Mouse (Mus musculus) ES-Bruce4 (cell line): Measurements from ENCODE around the gene Hist1h4m. TPM values are rescaled to one million over a fixed set of nuclear protein-coding genes. Genes with fewer than 3 reads are reported as not detected.
A peak's percentile ranks its signal among the peaks of the same experiment; 100 is the strongest.
"Not testable (repeated sequence)": the region's sequence is repeated elsewhere in the genome, so short reads cannot be mapped to it uniquely, and the experiment has no call there.

Experiments
- H3K27ac ChIP-seq: 2 replicates; pipeline ENCODE4 v1.5.1; 2012; ENCODE audit warnings: low read length, inconsistent platforms; ENCODE audit not compliant: insufficient read depth
- H3K27me3 ChIP-seq: 2 replicates; pipeline ENCODE4 v1.6.1; 2012; ENCODE audit warnings: mild to moderate bottlenecking, low read length, inconsistent platforms; ENCODE audit not compliant: control insufficient read depth, poor library complexity, insufficient read depth, severe bottlenecking
- H3K36me3 ChIP-seq: 2 replicates; pipeline ENCODE4 v1.6.1; 2012; ENCODE audit warnings: inconsistent platforms, mild to moderate bottlenecking, low read length, moderate library complexity; ENCODE audit not compliant: control insufficient read depth, poor library complexity, insufficient read depth, severe bottlenecking
- H3K4me1 ChIP-seq: one replicate; pipeline ENCODE4 v1.8.1; 2011; ENCODE audit warnings: low read length; ENCODE audit not compliant: control insufficient read depth, insufficient read depth
- H3K4me3 ChIP-seq: 2 replicates; pipeline ENCODE4 v1.5.1; 2011; ENCODE audit warnings: low read depth, mild to moderate bottlenecking, low read length
- H3K9ac ChIP-seq: 2 replicates; pipeline ENCODE4 v1.6.1; 2012; ENCODE audit warnings: low read depth, mild to moderate bottlenecking, inconsistent platforms; ENCODE audit not compliant: poor library complexity, severe bottlenecking
- H3K9me3 ChIP-seq: replicated peaks from 2 replicates; pipeline ENCODE4 v1.6.1; 2012; ENCODE audit warnings: mild to moderate bottlenecking, low read length, inconsistent platforms; ENCODE audit not compliant: control insufficient read depth, poor library complexity, insufficient read depth, severe bottlenecking
- CTCF ChIP-seq: IDR thresholded peaks from one replicate; pipeline ENCODE4 v1.8.1; 2011; ENCODE audit warnings: low read depth, low read length
- EP300 ChIP-seq: IDR thresholded peaks from 2 replicates; pipeline ENCODE4 v1.6.1; 2011; ENCODE audit warnings: low read depth, low read length; ENCODE audit not compliant: insufficient read depth
- POLR2A ChIP-seq: IDR thresholded peaks from one replicate; pipeline ENCODE4 v1.8.1; 2011; ENCODE audit warnings: low read length; ENCODE audit not compliant: insufficient read depth
- polyA plus RNA-seq: library from polyadenylated mRNA; stranded (reverse); fragments of >200 nt; gene quantifications from 2 replicates; pipeline ENCODE4 v1.2.4, GENCODE M21; 2011; ENCODE audit warnings: low read depth; ENCODE audit not compliant: missing spikeins, insufficient read depth, insufficient read length

Hist1h4m gene
- polyA plus RNA-seq, 1 experiment: 12.0 TPM

- Histone ChIP-seq H3K9ac (peak within 1 kb of the TSS; percentile 90), H3K4me3 (peak within 1 kb of the TSS; percentile 54), H3K27ac (peak within 1 kb of the TSS; percentile 88)
- not testable (repeated sequence) for H3K36me3 ChIP-seq, H3K27me3 ChIP-seq, H3K9me3 ChIP-seq, H3K4me1 ChIP-seq
- TF ChIP-seq POLR2A: peak; percentile 86
- 0 out of 2 replicates have a peak, but pooled peaks have one; percentile 26 for TF ChIP-seq EP300
These were observed 24.5 kb upstream of the Hist1h4m start, which contains the start of the genes Hist1h2an and Hist1h2bp for GRCm38 (mm10) chr13:21786899-21787629. Hist1h2an (minus strand) TSS chr13:21787218. Hist1h2bp (plus strand) TSS chr13:21787461.

DNA sequence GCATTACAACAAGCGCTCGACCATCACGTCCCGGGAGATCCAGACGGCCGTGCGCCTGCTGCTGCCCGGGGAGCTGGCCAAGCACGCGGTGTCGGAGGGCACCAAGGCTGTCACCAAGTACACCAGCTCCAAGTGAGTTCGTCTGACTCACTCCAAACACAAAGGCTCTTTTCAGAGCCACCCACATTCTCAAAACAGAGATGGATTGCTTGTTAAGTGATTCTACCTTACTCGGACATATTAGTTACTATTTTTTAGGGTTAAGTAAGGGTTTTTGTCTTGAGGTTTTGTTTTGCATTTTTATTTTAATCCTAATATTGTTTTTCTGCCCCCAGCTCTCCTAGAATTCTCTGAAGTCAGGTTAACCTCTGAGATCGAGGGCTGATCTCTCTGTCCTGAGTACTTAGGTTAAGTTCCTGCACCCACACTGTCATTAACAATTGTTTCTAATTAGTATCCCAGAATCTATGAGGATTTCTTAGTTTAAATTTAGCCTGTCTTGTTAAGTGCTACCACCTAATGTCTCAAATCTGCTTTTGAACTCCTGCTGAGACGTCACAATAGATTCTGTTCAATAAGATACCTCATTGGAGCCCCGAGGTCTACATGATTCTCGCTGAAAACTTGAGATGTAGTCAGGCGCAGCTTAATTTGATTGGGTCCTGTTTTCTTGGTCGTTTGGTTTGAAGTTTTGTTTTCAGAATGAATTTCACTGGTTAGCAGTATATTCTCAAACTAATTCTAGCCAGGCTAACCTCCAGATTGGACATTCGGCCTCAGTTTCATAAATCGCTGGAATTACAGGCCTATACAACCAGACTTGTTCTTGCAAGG lies 23.6 kb upstream of the Hist1h4m start:
- Histone ChIP-seq H3K4me1 (peaks cover 3% of the 10 kb centered on the region), H3K9ac (peak overlapping the region; percentile 90), H3K27ac (peak overlapping the region; percentile 88), H3K27me3 (no peaks in the 10 kb centered on the region), H3K4me3 (no peak overlapping the region), H3K36me3 (no peaks in the 10 kb centered on the region), H3K9me3 (no peaks in the 10 kb centered on the region)
- TF ChIP-seq POLR2A (no peak), CTCF (no peak), EP300 (no peak)

GRCm38 (mm10) chr13:21789925-21790324 lies 21.6 kb upstream of the Hist1h4m start:
- H3K27me3 ChIP-seq: no peaks in the 10 kb centered on the region
- no peak overlapping the region for H3K4me3 ChIP-seq
- no peaks in the 10 kb centered on the region for H3K9me3 ChIP-seq
- peaks cover 1% of the 10 kb centered on the region for H3K4me1 ChIP-seq
- TF ChIP-seq EP300 (no peak), CTCF (no peak), POLR2A (no peak)
- H3K36me3 ChIP-seq: no peaks in the 10 kb centered on the region
- no peak overlapping the region for H3K9ac ChIP-seq
- no peak overlapping the region for H3K27ac ChIP-seq

GRCm38 (mm10) chr13:21790601-21791283 lies 20.8 kb upstream of the Hist1h4m start:
- Histone ChIP-seq H3K27me3 (no peaks in the 10 kb centered on the region), H3K27ac (no peak overlapping the region), H3K4me1 (peaks cover 1% of the 10 kb centered on the region), H3K36me3 (no peaks in the 10 kb centered on the region), H3K9me3 (no peaks in the 10 kb centered on the region), H3K4me3 (no peak overlapping the region), H3K9ac (peak overlapping the region; percentile 83)
- TF ChIP-seq EP300: no peak

DNA sequence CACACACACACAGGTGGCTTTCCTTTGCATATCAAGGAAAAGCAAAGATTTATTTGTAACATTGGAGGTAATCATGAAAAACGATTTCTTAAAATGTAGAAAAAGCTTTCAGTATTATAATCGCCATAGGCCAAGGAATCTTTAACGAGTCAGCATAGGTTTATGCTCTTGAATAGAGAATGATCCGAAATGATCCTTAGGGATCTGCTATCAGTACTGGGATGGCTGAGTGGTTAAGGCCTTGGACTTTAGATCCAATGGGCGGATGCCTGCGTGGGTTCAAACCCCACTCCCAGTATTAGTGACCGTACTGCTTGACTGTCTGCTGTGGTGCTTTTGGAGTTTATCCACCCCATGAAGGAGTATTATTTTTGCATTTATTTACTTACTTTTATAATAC lies 16.0 kb upstream of the Hist1h4m start:
- Histone ChIP-seq H3K27ac (no peak overlapping the region), H3K4me1 (no peaks in the 10 kb centered on the region), H3K9me3 (no peaks in the 10 kb centered on the region), H3K36me3 (no peaks in the 10 kb centered on the region), H3K4me3 (no peak overlapping the region), H3K9ac (no peak overlapping the region), H3K27me3 (no peaks in the 10 kb centered on the region)
- TF ChIP-seq EP300: no peak
- no peak for TF ChIP-seq CTCF
- no peak for TF ChIP-seq POLR2A

GRCm38 (mm10) chr13:21797163-21797562 lies 14.4 kb upstream of the Hist1h4m start:
- H3K9me3 ChIP-seq, H3K27me3 ChIP-seq, H3K36me3 ChIP-seq, H3K9ac ChIP-seq, H3K4me1 ChIP-seq, H3K4me3 ChIP-seq, H3K27ac ChIP-seq: not testable (repeated sequence)

DNA sequence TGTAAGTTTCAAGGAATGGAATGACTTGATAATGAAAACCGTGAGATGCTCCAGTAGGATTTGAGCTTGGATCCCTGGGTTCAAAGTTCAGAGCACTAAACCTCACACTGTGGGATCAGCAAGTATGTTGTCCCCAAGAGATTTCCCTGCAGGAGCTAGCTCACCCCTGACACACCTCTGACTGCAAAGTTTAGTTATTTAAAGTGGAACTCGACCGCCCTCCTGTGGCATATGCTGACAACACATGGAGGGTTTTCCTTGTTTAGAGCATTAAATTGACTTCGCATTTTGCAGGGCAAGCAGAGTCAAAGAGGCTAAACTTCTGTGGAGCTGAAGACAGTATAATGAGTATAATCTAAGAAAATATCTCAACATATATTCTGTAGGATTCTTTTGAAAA lies 8.5 kb upstream of the Hist1h4m start:
- not testable (repeated sequence) for H3K4me1 ChIP-seq, H3K4me3 ChIP-seq, H3K27me3 ChIP-seq

GRCm38 (mm10) chr13:21810073-21810472 lies 1.5 kb upstream of the Hist1h4m start, which contains the start of the genes Hist1h2bq and Hist1h2ao:
Hist1h2bq (minus strand) TSS chr13:21810197.
Hist1h2ao (plus strand) TSS chr13:21810465.
- not testable (repeated sequence) for H3K4me3 ChIP-seq, H3K9me3 ChIP-seq, H3K9ac ChIP-seq, H3K36me3 ChIP-seq, H3K27me3 ChIP-seq, H3K4me1 ChIP-seq, H3K27ac ChIP-seq

More for the DNA sequence above, 8.5 kb upstream of the Hist1h4m start:
- H3K36me3 ChIP-seq, H3K9me3 ChIP-seq, H3K9ac ChIP-seq, H3K27ac ChIP-seq: not testable (repeated sequence)
